Mouse (Mus musculus) brain, embryonic 14.5 days (tissue): ENCODE results near the gene Tmem101.

ENCODE experiments used
- CTCF ChIP-seq: fragments of 200-500 bp; IDR thresholded peaks from 2 replicates; pipeline ENCODE4 v1.5.1; 2012; ENCODE audit warnings: inconsistent platforms, mild to moderate bottlenecking, moderate library complexity, borderline replicate concordance; ENCODE audit not compliant: insufficient read depth, insufficient read length; ENCODE audit errors: extremely low read depth
- POLR2A ChIP-seq: fragments of 200-500 bp; IDR thresholded peaks from 2 replicates; pipeline ENCODE4 v1.6.1; 2012; ENCODE audit warnings: mild to moderate bottlenecking, inconsistent platforms, borderline replicate concordance; ENCODE audit not compliant: poor library complexity, insufficient read depth, insufficient read length, severe bottlenecking; ENCODE audit errors: extremely low read depth

- TF ChIP-seq CTCF (no peak), POLR2A (no peak)
Measured at GRCm38 (mm10) chr11:102190848-102191247, 34.6 kb upstream of the Tmem101 start.
